Mouse (Mus musculus): ENCODE measurements around the gene Golga1. TPM values are rescaled to one million over a fixed set of nuclear protein-coding genes. Genes with fewer than 3 reads are reported as not detected.
"Not testable (repeated sequence)": the region's sequence is repeated elsewhere in the genome, so short reads cannot be mapped to it uniquely, and the experiment has no call there.

Golga1 gene
- polyA plus RNA-seq, 1 experiment from 2014 or later = 31.5 TPM

GRCm38 (mm10) chr2:39031611-39032010, 33.7 kb downstream of the Golga1 start:
- no peak overlapping the region for H3K4me2 ChIP-seq (replicated peaks)
- H3K4me1 ChIP-seq = no peaks in the 10 kb centered on the region
- WGBS = 92% methylated on average over 1 of the region's 1 CpGs
- H3K27ac ChIP-seq = no peak overlapping the region
- H3K9me3 ChIP-seq = no peaks in the 10 kb centered on the region
- H3K27me3 ChIP-seq (replicated peaks) = no peaks in the 10 kb centered on the region
- no peak overlapping the region for H3K4me3 ChIP-seq
- no peak overlapping the region for H3K9ac ChIP-seq
- ATAC-seq (ENCODE audit: low FRiP score, low read depth) = no peak
- H3K36me3 ChIP-seq = peaks cover 77% of the 10 kb centered on the region

GRCm38 (mm10) chr2:39020004-39020403, 45.3 kb downstream of the Golga1 start:
- Histone ChIP-seq H3K9me3 (no peaks in the 10 kb centered on the region), H3K36me3 (peaks cover 89% of the 10 kb centered on the region), H3K4me2 (replicated peaks) (no peak overlapping the region), H3K4me3 (no peak overlapping the region), H3K9ac (no peak overlapping the region), H3K4me1 (no peaks in the 10 kb centered on the region), H3K27me3 (replicated peaks) (no peaks in the 10 kb centered on the region), H3K27ac (no peak overlapping the region)
- 94% methylated on average over 1 of the region's 1 CpGs for WGBS
- no peak for ATAC-seq (ENCODE audit: low FRiP score, low read depth)

GRCm38 (mm10) chr2:39016581-39016980, 48.8 kb downstream of the Golga1 start:
- no peak for ATAC-seq (ENCODE audit: low FRiP score, low read depth)
- H3K36me3 ChIP-seq = peaks cover 78% of the 10 kb centered on the region
- H3K9ac ChIP-seq = no peak overlapping the region
- no peaks in the 10 kb centered on the region for H3K4me1 ChIP-seq
- no peak overlapping the region for H3K4me2 ChIP-seq (replicated peaks)
- no peaks in the 10 kb centered on the region for H3K9me3 ChIP-seq
- H3K27me3 ChIP-seq (replicated peaks) = no peaks in the 10 kb centered on the region
- no peak overlapping the region for H3K27ac ChIP-seq
- WGBS = 81% methylated on average over 3 of the region's 3 CpGs
- H3K4me3 ChIP-seq = no peak overlapping the region

GRCm38 (mm10) chr2:39012768-39013279, 52.5 kb downstream of the Golga1 start:
- H3K27me3 ChIP-seq (replicated peaks) = no peaks in the 10 kb centered on the region
- H3K36me3 ChIP-seq = peaks cover 46% of the 10 kb centered on the region
- no peak overlapping the region for H3K4me2 ChIP-seq (replicated peaks)
- ATAC-seq (ENCODE audit: low FRiP score, low read depth) = no peak
- 89% methylated on average over 7 of the region's 7 CpGs for WGBS
- no peak overlapping the region for H3K27ac ChIP-seq
- no peaks in the 10 kb centered on the region for H3K9me3 ChIP-seq
- H3K4me1 ChIP-seq = peaks cover 14% of the 10 kb centered on the region
- H3K4me3 ChIP-seq = no peak overlapping the region
- H3K9ac ChIP-seq = no peak overlapping the region

- ATAC-seq (ENCODE audit: low FRiP score, low read depth) = no peak
- Histone ChIP-seq H3K4me3 (no peak overlapping the region), H3K27me3 (replicated peaks) (no peaks in the 10 kb centered on the region), H3K36me3 (peaks cover 38% of the 10 kb centered on the region), H3K9me3 (no peaks in the 10 kb centered on the region), H3K27ac (no peak overlapping the region), H3K4me1 (peaks cover 18% of the 10 kb centered on the region), H3K4me2 (replicated peaks) (no peak overlapping the region), H3K9ac (no peak overlapping the region)
- WGBS = 93% methylated on average over 3 of the region's 3 CpGs
Observed at GRCm38 (mm10) chr2:39011971-39012370, 53.4 kb downstream of the Golga1 start.

DNA sequence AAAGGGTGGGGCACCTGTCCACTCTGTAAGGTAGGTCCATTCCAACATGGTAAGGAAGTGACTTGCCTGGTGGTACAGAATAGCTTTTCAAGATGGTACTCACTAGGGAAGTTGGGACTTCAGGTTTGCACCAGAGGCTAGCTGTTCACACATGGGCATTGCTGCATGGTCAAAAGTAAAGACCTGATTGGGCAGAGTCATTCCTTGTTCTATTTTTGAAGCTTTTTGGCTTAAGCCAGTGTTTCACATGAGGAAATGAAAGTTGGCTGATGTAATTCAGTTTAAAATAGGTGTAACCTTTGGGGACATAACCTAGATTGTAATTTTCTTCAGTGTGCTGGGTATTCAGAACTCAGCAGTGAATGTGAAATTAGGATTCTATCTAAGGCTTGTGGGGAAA, 54.1 kb downstream of the Golga1 start:
- Histone ChIP-seq H3K4me2 (replicated peaks) (no peak overlapping the region), H3K9ac (no peak overlapping the region), H3K27ac (no peak overlapping the region), H3K36me3 (peaks cover 31% of the 10 kb centered on the region), H3K9me3 (no peaks in the 10 kb centered on the region), H3K27me3 (replicated peaks) (no peaks in the 10 kb centered on the region), H3K4me3 (no peak overlapping the region), H3K4me1 (peaks cover 20% of the 10 kb centered on the region)
- no peak for ATAC-seq (ENCODE audit: low FRiP score, low read depth)

- not testable (repeated sequence) for H3K4me2 ChIP-seq (replicated peaks); ATAC-seq (ENCODE audit: low FRiP score, low read depth); H3K27ac ChIP-seq; H3K4me3 ChIP-seq; H3K9me3 ChIP-seq; H3K27me3 ChIP-seq (replicated peaks); H3K9ac ChIP-seq
- 93% methylated on average over 5 of the region's 5 CpGs for WGBS
- Histone ChIP-seq H3K4me1 (peaks cover 27% of the 10 kb centered on the region), H3K36me3 (peaks cover 21% of the 10 kb centered on the region)
Observed at GRCm38 (mm10) chr2:39010144-39010543, 55.2 kb downstream of the Golga1 start.

GRCm38 (mm10) chr2:39008954-39009365, 56.4 kb downstream of the Golga1 start:
- WGBS = 26% methylated on average over 3 of the region's 3 CpGs
- peak overlapping the region; percentile 94 for H3K4me2 ChIP-seq (replicated peaks)
- peaks cover 30% of the 10 kb centered on the region for H3K4me1 ChIP-seq
- H3K9ac ChIP-seq = peak overlapping the region; percentile 80
- peak overlapping the region; percentile 88 for H3K4me3 ChIP-seq
- peaks cover 12% of the 10 kb centered on the region; the same call in 1 of the 2 replicates for H3K36me3 ChIP-seq
- H3K27me3 ChIP-seq (replicated peaks) = no peaks in the 10 kb centered on the region
- no peak for ATAC-seq (ENCODE audit: low FRiP score, low read depth)
- no peak overlapping the region for H3K27ac ChIP-seq
- no peaks in the 10 kb centered on the region for H3K9me3 ChIP-seq

- ATAC-seq (ENCODE audit: low FRiP score, low read depth) = peak; percentile 64
Observed at GRCm38 (mm10) chr2:39008350-39008851, 56.9 kb downstream of the Golga1 start.

DNA sequence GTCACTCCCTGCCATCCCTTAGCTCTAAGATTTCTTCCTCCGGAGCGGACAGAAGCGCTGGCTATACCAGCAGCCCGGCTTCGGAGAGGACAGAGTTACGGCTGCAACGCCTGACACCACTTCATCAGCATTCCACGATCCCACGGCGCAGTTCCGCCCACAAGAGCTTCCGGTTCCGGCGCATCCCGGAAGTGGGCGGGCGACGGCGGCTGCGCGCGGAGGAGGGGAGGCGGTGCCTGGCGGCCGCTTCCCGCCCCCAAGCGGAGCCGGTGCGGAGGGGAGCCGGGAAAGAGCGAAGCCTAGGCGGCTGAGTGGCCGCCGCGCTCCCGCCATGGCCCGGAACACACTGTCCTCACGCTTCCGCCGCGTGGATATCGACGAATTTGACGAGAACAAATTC, 57.5 kb downstream of the Golga1 start:
- peak; percentile 86 for ATAC-seq (ENCODE audit: low FRiP score, low read depth)
- Histone ChIP-seq H3K36me3 (peaks cover 12% of the 10 kb centered on the region), H3K9ac (peak overlapping the region; percentile 80), H3K27ac (peak overlapping the region; percentile 78), H3K4me2 (replicated peaks) (peak overlapping the region; percentile 94), H3K9me3 (no peaks in the 10 kb centered on the region), H3K4me3 (peak overlapping the region; percentile 88), H3K27me3 (replicated peaks) (no peaks in the 10 kb centered on the region), H3K4me1 (peaks cover 39% of the 10 kb centered on the region)
- under 1% methylated on average over 43 of the region's 44 CpGs for WGBS

More at GRCm38 (mm10) chr2:39008350-39008851, 56.9 kb downstream of the Golga1 start:
- Histone ChIP-seq H3K36me3 (peaks cover 12% of the 10 kb centered on the region; the same call in 1 of the 2 replicates), H3K4me1 (peaks cover 35% of the 10 kb centered on the region), H3K4me2 (replicated peaks) (peak overlapping the region; percentile 94), H3K27ac (peak overlapping the region; percentile 62; the same call in 1 of the 2 replicates), H3K9ac (peak overlapping the region; percentile 80), H3K4me3 (peak overlapping the region; percentile 88), H3K27me3 (replicated peaks) (no peaks in the 10 kb centered on the region), H3K9me3 (no peaks in the 10 kb centered on the region)
- WGBS = under 1% methylated on average over 25 of the region's 25 CpGs

DNA sequence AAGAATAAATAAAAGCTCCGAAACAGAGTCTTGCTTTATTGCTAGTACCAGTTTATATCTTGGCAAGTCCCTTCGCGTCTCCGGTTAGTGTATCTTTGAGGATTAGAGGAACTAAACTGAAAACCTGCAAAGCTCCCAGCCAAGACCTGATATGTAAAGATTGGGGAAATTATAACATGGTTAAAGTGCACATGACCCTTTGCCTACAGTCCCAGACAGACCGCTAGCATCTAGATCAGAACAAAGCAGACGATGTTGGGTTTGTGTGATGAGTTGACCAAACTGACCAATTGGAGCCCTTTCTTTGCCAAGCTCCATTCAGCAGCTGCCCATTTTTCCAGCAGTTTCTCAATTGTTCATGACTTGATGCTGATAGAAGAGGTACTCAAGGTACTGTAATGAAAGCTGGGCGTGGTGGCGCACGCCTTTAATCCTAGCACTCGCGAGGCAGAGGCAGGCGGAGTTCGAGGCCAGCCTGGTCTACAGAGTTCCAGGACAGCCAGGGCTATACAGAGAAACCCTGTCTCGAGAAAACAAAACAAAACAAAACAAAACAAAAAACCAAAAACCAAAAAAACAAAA, 59.1 kb downstream of the Golga1 start:
- H3K4me1 ChIP-seq = peaks cover 42% of the 10 kb centered on the region
- H3K4me3 ChIP-seq = no peak overlapping the region
- 92% methylated on average over 14 of the region's 14 CpGs for WGBS
- peak overlapping the region; percentile 94 for H3K4me2 ChIP-seq (replicated peaks)
- H3K27ac ChIP-seq = no peak overlapping the region
- no peak overlapping the region for H3K9ac ChIP-seq
- ATAC-seq (ENCODE audit: low FRiP score, low read depth) = no peak
- no peaks in the 10 kb centered on the region for H3K27me3 ChIP-seq (replicated peaks)
- H3K36me3 ChIP-seq = peaks cover 26% of the 10 kb centered on the region
- no peaks in the 10 kb centered on the region for H3K9me3 ChIP-seq

DNA sequence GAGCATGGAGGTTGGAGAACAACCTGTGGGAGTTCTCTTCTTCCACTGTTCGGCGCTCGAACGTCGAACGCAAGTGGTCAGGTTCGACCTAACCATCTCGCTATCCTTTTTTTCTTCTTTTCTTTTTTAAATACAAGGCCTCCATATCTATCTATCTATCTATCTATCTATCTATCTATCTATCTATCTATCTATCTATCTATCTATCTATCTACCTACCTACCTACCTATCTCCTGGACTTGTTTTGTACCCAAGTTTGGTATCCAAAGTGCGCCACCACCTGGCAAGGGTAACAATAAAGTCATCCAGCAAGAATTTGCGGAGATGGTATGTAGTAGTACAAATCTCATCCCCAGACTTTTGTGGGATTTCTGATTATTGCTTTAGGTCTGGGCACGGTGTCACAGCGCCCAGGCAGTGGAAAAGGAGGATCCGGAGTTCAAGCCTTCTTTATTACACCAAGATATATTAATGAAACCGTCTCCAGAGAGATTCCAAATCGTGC, 59.7 kb downstream of the Golga1 start, which contains the start of gene Rpl35:
TSS of gene Rpl35 (minus strand) at position 51 of the 506 bp plus-strand sequence.
- peak within 1 kb of the TSS; percentile 84 for H3K9ac ChIP-seq
- H3K9me3 ChIP-seq = no peaks in the 10 kb centered on the region
- H3K4me3 ChIP-seq = peak within 1 kb of the TSS; percentile 60
- ATAC-seq (ENCODE audit: low FRiP score, low read depth) = no peak
- 12% methylated on average over 15 of the region's 15 CpGs for WGBS
- H3K27me3 ChIP-seq (replicated peaks) = no peaks in the 10 kb centered on the region
- peaks cover 32% of the 10 kb centered on the region for H3K36me3 ChIP-seq
- H3K27ac ChIP-seq = peak within 1 kb of the TSS; percentile 72
- H3K4me1 ChIP-seq = peaks cover 42% of the 10 kb centered on the region
- H3K4me2 ChIP-seq (replicated peaks) = peak within 1 kb of the TSS; percentile 94

Measured in neural tube, embryonic 12.5 days (tissue).